ENCODE assay signal across 10 mouse cellular contexts in genomic region chr16:18194208-18194985, GRCm38 (mm10). TPM values are rescaled to one million over a fixed set of nuclear protein-coding genes. Genes with fewer than 3 reads are reported as not detected.
DNase-seq lines count a peak whose midpoint lies in the region; ATAC-seq and TF ChIP-seq lines count a peak whose summit lies in the region.
"Had no signal": no experiment of that assay in that cellular context is flagged by ENCODE, and none has a peak within 500 bp of the region (broad histone marks: within the 10 kb centered on the region; RNA-seq: fewer than 3 reads in every experiment).

No protein-coding gene starts in this region.

- no peak for TF ChIP-seq POLR2A in heart, adult 2 months (IDR thresholded peaks at IDR 0.05; ENCODE audit: insufficient read depth, low read depth, low read length)

- no peak overlapping the region for H3K9ac ChIP-seq in forebrain, embryonic 12.5 days
- H3K9ac ChIP-seq in neural tube, embryonic 12.5 days, result no peak overlapping the region
- no peak overlapping the region for H3K9ac ChIP-seq in heart, adult 2 months (ENCODE audit: low read depth, low read length)
- H3K9ac ChIP-seq: heart, embryonic 13.5 days had no signal

- H3K27me3 ChIP-seq in forebrain, embryonic 12.5 days, result no peaks in the 10 kb centered on the region
- H3K27me3 ChIP-seq in neural tube, embryonic 12.5 days (replicated peaks), result no peaks in the 10 kb centered on the region; the same call in 1 of the 2 replicates
- no peaks in the 10 kb centered on the region for H3K27me3 ChIP-seq in heart, adult 2 months (ENCODE audit: control insufficient read depth, insufficient read depth, low read length)

- H3K9me3 ChIP-seq in forebrain, embryonic 12.5 days, result no peaks in the 10 kb centered on the region
- H3K9me3 ChIP-seq in neural tube, embryonic 12.5 days, result no peaks in the 10 kb centered on the region
- H3K9me3 ChIP-seq: heart, embryonic 13.5 days had no signal

- intact Hi-C loops in left cerebral cortex, postnatal 14 days (cut with DNase I), result no loop called here
- intact Hi-C loops in heart, adult 2 months (cut with DNase I), result no loop called here

- ATAC-seq in forebrain, embryonic 12.5 days (ENCODE audit: low FRiP score), result 0 out of 2 replicates have a peak, but pooled peaks have one; percentile 10
- peak; percentile 69 for ATAC-seq in neural tube, embryonic 12.5 days (ENCODE audit: low FRiP score, low read depth)

- no peak for TF ChIP-seq EP300 in heart, adult 2 months (IDR thresholded peaks at IDR 0.05; ENCODE audit: insufficient read depth, low read depth, low read length)

- peaks cover 36% of the 10 kb centered on the region for H3K4me1 ChIP-seq in forebrain, embryonic 12.5 days
- H3K4me1 ChIP-seq in neural tube, embryonic 12.5 days, result peaks cover 57% of the 10 kb centered on the region
- H3K4me1 ChIP-seq in heart, adult 2 months (ENCODE audit: control insufficient read depth, insufficient read depth, low read length), result no peaks in the 10 kb centered on the region

- H3K27ac ChIP-seq in forebrain, embryonic 12.5 days, result peak overlapping the region; percentile 43; the same call in 1 of the 2 replicates
- H3K27ac ChIP-seq in neural tube, embryonic 12.5 days, result peak overlapping the region; percentile 47; the same call in 1 of the 2 replicates
- H3K27ac ChIP-seq in heart, adult 2 months, result no peak overlapping the region
- H3K27ac ChIP-seq: heart, embryonic 13.5 days had no signal

- TF ChIP-seq CTCF in heart, adult 2 months (IDR thresholded peaks at IDR 0.05), result no peak

- DNase-seq in left cerebral cortex, adult 18-20 months (ENCODE audit: low spot score in 2 of 2), result peak; percentile 38 to 50
- no peak for DNase-seq in left cerebral cortex, postnatal 14 days (ENCODE audit: low spot score in 2 of 2)
- peak; percentile 62 for DNase-seq in kidney, adult 9 months
- DNase-seq in heart, adult 2 months, result no peak
- no peak for DNase-seq in retina, postnatal 1 day
- no peak for DNase-seq in layer of hippocampus, adult 11-12 months (ENCODE audit: low spot score)

- 77% methylated on average over 15 of the region's 15 CpGs for WGBS in forebrain, embryonic 12.5 days
- 45% methylated on average over 15 of the region's 15 CpGs for WGBS in neural tube, embryonic 12.5 days
- 67% methylated on average over 15 of the region's 15 CpGs for WGBS in heart, adult 2 months

- no peaks in the 10 kb centered on the region for H3K79me2 ChIP-seq in heart, adult 2 months (replicated peaks; ENCODE audit: control insufficient read depth, insufficient read depth, low read length)

- H3K4me3 ChIP-seq in forebrain, embryonic 12.5 days (replicated peaks), result no peak overlapping the region
- H3K4me3 ChIP-seq in neural tube, embryonic 12.5 days, result no peak overlapping the region
- H3K4me3 ChIP-seq in heart, adult 2 months, result no peak overlapping the region
- H3K4me3 ChIP-seq: heart, embryonic 13.5 days had no signal

- no peaks in the 10 kb centered on the region for H3K36me3 ChIP-seq in forebrain, embryonic 12.5 days (replicated peaks)
- no peaks in the 10 kb centered on the region for H3K36me3 ChIP-seq in neural tube, embryonic 12.5 days
- H3K36me3 ChIP-seq in heart, adult 2 months (ENCODE audit: control insufficient read depth, insufficient read depth, low read length), result no peaks in the 10 kb centered on the region
- H3K36me3 ChIP-seq: heart, embryonic 13.5 days had no signal

- no peak overlapping the region for H3K4me2 ChIP-seq in forebrain, embryonic 12.5 days
- no peak overlapping the region for H3K4me2 ChIP-seq in neural tube, embryonic 12.5 days (replicated peaks)
- H3K4me2 ChIP-seq: heart, embryonic 13.5 days had no signal

RNA-seq across cellular contexts. Expression of gene Ccdc188, which starts 23.3 kb away (rescaled TPM):
- not detected for total RNA-seq in left cerebral cortex, adult 18-20 months (2021)
- total RNA-seq in left cerebral cortex, postnatal 14 days (2021), result not detected
- not detected in 2 replicates for polyA plus RNA-seq in forebrain, embryonic 12.5 days (2016; fragmentation: Nextera tagmentation; extraction: Ambion mirVana)
- polyA plus RNA-seq in neural tube, embryonic 12.5 days (2016; fragmentation: Nextera tagmentation; extraction: Ambion mirVana), result not detected in 2 replicates
- not detected for total RNA-seq in heart, adult 2 months (2021)
- polyA plus RNA-seq in heart, adult 2 months (2012; rRNA removed), result not detected in 2 replicates
- total RNA-seq: MEL had no signal
- polyA plus RNA-seq: heart, embryonic 13.5 days had no signal

RNA-seq across cellular contexts. Expression of gene Zdhhc8, which starts 40.5 kb away (rescaled TPM):
- 100 to 1,000 TPM; 106 to 124 TPM for total RNA-seq in left cerebral cortex, adult 18-20 months (2021)
- total RNA-seq in left cerebral cortex, postnatal 14 days (2021), result 100 to 1,000 TPM; 151 to 155 TPM
- 15.7 and 16.9 TPM in 2 replicates for polyA plus RNA-seq in forebrain, embryonic 12.5 days (2016; fragmentation: Nextera tagmentation; extraction: Ambion mirVana)
- polyA plus RNA-seq in neural tube, embryonic 12.5 days (2016; fragmentation: Nextera tagmentation; extraction: Ambion mirVana), result 16.7 and 17.7 TPM in 2 replicates
- total RNA-seq in heart, adult 2 months (2021), result 10 to 100 TPM; 19.6 to 22.7 TPM
- 36.0 and 51.5 TPM in 2 replicates for polyA plus RNA-seq in heart, adult 2 months (2012; rRNA removed)

RNA-seq across cellular contexts. Expression of gene Trmt2a, which starts 54.1 kb away (rescaled TPM):
- total RNA-seq in left cerebral cortex, adult 18-20 months (2021), result 10 to 100 TPM; 41.8 to 48.5 TPM
- total RNA-seq in left cerebral cortex, postnatal 14 days (2021), result 10 to 100 TPM; 42.1 to 50.2 TPM
- 111 and 118 TPM in 2 replicates for polyA plus RNA-seq in forebrain, embryonic 12.5 days (2016; fragmentation: Nextera tagmentation; extraction: Ambion mirVana)
- 95.4 and 106 TPM in 2 replicates for polyA plus RNA-seq in neural tube, embryonic 12.5 days (2016; fragmentation: Nextera tagmentation; extraction: Ambion mirVana)
- 10 to 100 TPM; 19.6 to 19.8 TPM for total RNA-seq in heart, adult 2 months (2021)
- polyA plus RNA-seq in heart, adult 2 months (2012; rRNA removed), result 26.8 and 32.4 TPM in 2 replicates

RNA-seq across cellular contexts. Expression of gene Ranbp1, which starts 54.1 kb away (rescaled TPM):
- 10 to 100 TPM; 85.5 to 91.0 TPM for total RNA-seq in left cerebral cortex, adult 18-20 months (2021)
- 100 to 1,000 TPM in 1 of 2 experiments, 10 to 100 TPM in 1; 88.1 to 106 TPM for total RNA-seq in left cerebral cortex, postnatal 14 days (2021)
- polyA plus RNA-seq in forebrain, embryonic 12.5 days (2016; fragmentation: Nextera tagmentation; extraction: Ambion mirVana), result 983 and 1,008 TPM in 2 replicates
- 701 and 706 TPM in 2 replicates for polyA plus RNA-seq in neural tube, embryonic 12.5 days (2016; fragmentation: Nextera tagmentation; extraction: Ambion mirVana)
- 10 to 100 TPM; 40.1 to 41.2 TPM for total RNA-seq in heart, adult 2 months (2021)
- 20.9 and 25.1 TPM in 2 replicates for polyA plus RNA-seq in heart, adult 2 months (2012; rRNA removed)

Comparison
In these comparisons a context has a peak if more than half of its experiments do, and no peak if none do; other contexts are left out.
1. DNase-seq: peak in left cerebral cortex, adult 18-20 months (2 of 2) and kidney, adult 9 months (single experiment); none in left cerebral cortex, postnatal 14 days (0 of 2), heart, adult 2 months (0 of 2), retina, postnatal 1 day (single experiment) and layer of hippocampus, adult 11-12 months (single experiment).
2. RNA of gene Zdhhc8, which starts 40.5 kb away (total RNA-seq): 151 to 155 TPM in left cerebral cortex, postnatal 14 days and 106 to 124 TPM in left cerebral cortex, adult 18-20 months; 19.6 to 22.7 TPM in heart, adult 2 months; every median in the first group is over 4 times any median in the second.